Mouse (Mus musculus): ENCODE measurements around the gene Axdnd1.
"Not testable (repeated sequence)": the region's sequence is repeated elsewhere in the genome, so short reads cannot be mapped to it uniquely, and the experiment has no call there.

Axdnd1 gene

GRCm38 (mm10) chr1:156344433-156344832 lies 76.5 kb downstream of the Axdnd1 start:
- DNase-seq (ENCODE audit: extremely low spot score, low spot score) = no peak

- DNase-seq (ENCODE audit: extremely low spot score, low spot score) = no peak
Measured at GRCm38 (mm10) chr1:156340847-156341246, 80.1 kb downstream of the Axdnd1 start.

GRCm38 (mm10) chr1:156323126-156323525 lies 97.8 kb downstream of the Axdnd1 start:
- no peak for DNase-seq (ENCODE audit: extremely low spot score, low spot score)

GRCm38 (mm10) chr1:156310630-156311029 lies 110.3 kb downstream of the Axdnd1 start, which contains the start of gene Nphs2:
Gene Nphs2 (plus strand): TSS chr1:156310727.
- DNase-seq (ENCODE audit: extremely low spot score, low spot score) = peak; percentile 20

- DNase-seq (ENCODE audit: extremely low spot score, low spot score) = no peak
Measured at GRCm38 (mm10) chr1:156308595-156308994, 112.4 kb downstream of the Axdnd1 start.

GRCm38 (mm10) chr1:156302911-156303749 lies 117.8 kb downstream of the Axdnd1 start, which contains the start of gene Tdrd5:
Gene Tdrd5 (minus strand): TSS chr1:156303664.
- DNase-seq (ENCODE audit: extremely low spot score, low spot score) = peak; percentile 60

GRCm38 (mm10) chr1:156290016-156290415 lies 130.9 kb downstream of the Axdnd1 start:
- DNase-seq (ENCODE audit: extremely low spot score, low spot score) = no peak

- not testable (repeated sequence) for DNase-seq (ENCODE audit: extremely low spot score, low spot score)
Measured at GRCm38 (mm10) chr1:156289222-156289587, 131.8 kb downstream of the Axdnd1 start.

GRCm38 (mm10) chr1:156288556-156289221 lies 132.3 kb downstream of the Axdnd1 start:
- DNase-seq (ENCODE audit: extremely low spot score, low spot score) = no peak

- no peak for DNase-seq (ENCODE audit: extremely low spot score, low spot score)
Measured at GRCm38 (mm10) chr1:156285541-156285896, 135.4 kb downstream of the Axdnd1 start.

GRCm38 (mm10) chr1:156284851-156285540 lies 136.0 kb downstream of the Axdnd1 start:
- no peak for DNase-seq (ENCODE audit: extremely low spot score, low spot score)

GRCm38 (mm10) chr1:156284207-156284606 lies 136.8 kb downstream of the Axdnd1 start:
- DNase-seq (ENCODE audit: extremely low spot score, low spot score) = no peak

- no peak for DNase-seq (ENCODE audit: extremely low spot score, low spot score)
Measured at GRCm38 (mm10) chr1:156280131-156280530, 140.8 kb downstream of the Axdnd1 start.

GRCm38 (mm10) chr1:156273647-156274046 lies 147.3 kb downstream of the Axdnd1 start:
- DNase-seq (ENCODE audit: extremely low spot score, low spot score) = no peak

All from neural tube, embryonic 10.5 days (tissue).